ENCODE assay signal across 8 mouse cellular contexts in the genomic region with DNA sequence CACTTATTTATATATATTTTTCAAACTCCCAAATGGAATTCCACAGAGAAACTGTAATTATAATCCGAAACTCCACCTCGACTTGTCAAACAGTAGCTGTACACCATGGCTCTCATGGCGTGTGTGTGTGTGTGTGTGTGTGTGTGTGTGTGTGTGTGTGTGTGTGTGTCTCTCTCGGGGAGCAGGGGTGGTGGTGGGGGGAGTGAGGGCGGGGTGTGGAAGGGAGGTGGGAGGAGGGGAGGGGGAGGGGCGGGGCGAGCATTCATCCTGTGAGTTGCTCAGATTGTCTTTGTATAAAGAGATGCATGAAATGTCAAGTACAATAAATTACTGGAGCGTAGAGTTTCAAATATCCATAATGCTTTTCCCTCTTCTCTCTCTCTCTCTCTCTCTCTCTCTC.
DNase-seq lines count a peak whose midpoint lies in the region; TF ChIP-seq lines count a peak whose summit lies in the region.

No protein-coding gene starts in this region.

- peak overlapping the region; percentile 85 for H3K27ac ChIP-seq in layer of hippocampus, adult 2 months
- H3K27ac ChIP-seq in forebrain, embryonic 10.5 days = peak overlapping the region; percentile 15; the same call in 1 of the 2 replicates
- 0 out of 2 replicates have a peak overlapping the region, but pooled peaks have one; percentile 78 for H3K27ac ChIP-seq in macrophage

- H3K27me3 ChIP-seq in forebrain, embryonic 10.5 days (ENCODE audit: poor library complexity, severe bottlenecking) = no peaks in the 10 kb centered on the region

- H3K36me3 ChIP-seq in forebrain, embryonic 10.5 days (replicated peaks) = no peaks in the 10 kb centered on the region
- peaks cover 14% of the 10 kb centered on the region; the same call in 1 of the 2 replicates for H3K36me3 ChIP-seq in macrophage (ENCODE audit: inconsistent target)

- peaks cover 56% of the 10 kb centered on the region; the same call in 1 of the 2 replicates for H3K79me2 ChIP-seq in macrophage (ENCODE audit: inconsistent target)

- WGBS in forebrain, embryonic 10.5 days = 60% methylated on average over 7 of the region's 8 CpGs
- WGBS in macrophage (ENCODE audit: missing documents) = 92% methylated on average over 3 of the region's 8 CpGs

- peaks cover 40% of the 10 kb centered on the region for H3K4me1 ChIP-seq in forebrain, embryonic 10.5 days

- H3K9me3 ChIP-seq in forebrain, embryonic 10.5 days = no peaks in the 10 kb centered on the region

- peak; percentile 44 for DNase-seq in cerebellum, adult 9-10 months
- no peak for DNase-seq in cerebellum, adult 18-20 months
- no peak for DNase-seq in layer of hippocampus, adult 2 months (ENCODE audit: low spot score in 2 of 2)
- DNase-seq in layer of hippocampus, adult 9-11 months = no peak
- DNase-seq in forebrain, embryonic 10.5 days (ENCODE audit: extremely low spot score, low spot score) = peak; percentile 31
- DNase-seq in frontal cortex, postnatal 10 days (ENCODE audit: low spot score in 2 of 2) = no peak
- no peak for DNase-seq in frontal cortex, postnatal 36 days (ENCODE audit: low spot score in 2 of 2)

- peak overlapping the region; percentile 51; the same call in 1 of the 2 replicates for H3K4me3 ChIP-seq in layer of hippocampus, adult 2 months
- no peak overlapping the region for H3K4me3 ChIP-seq in forebrain, embryonic 10.5 days
- no peak overlapping the region for H3K4me3 ChIP-seq in macrophage (ENCODE audit: inconsistent target)

- no peak for TF ChIP-seq CTCF in layer of hippocampus, adult 2 months (conservative IDR thresholded peaks at IDR 0.05)

Comparison
In these comparisons a context has a peak if more than half of its experiments do, and no peak if none do; other contexts are left out.
1. DNase-seq: peak in cerebellum, adult 9-10 months (single experiment) and forebrain, embryonic 10.5 days (single experiment); none in cerebellum, adult 18-20 months (0 of 2), layer of hippocampus, adult 2 months (0 of 2), layer of hippocampus, adult 9-11 months (single experiment), frontal cortex, postnatal 10 days (0 of 2) and frontal cortex, postnatal 36 days (0 of 2).
2. H3K27ac ChIP-seq: peak in every context shown above with its lines; median percentile 85 in layer of hippocampus, adult 2 months; 78 in macrophage; 15 in forebrain, embryonic 10.5 days.